Mouse (Mus musculus) spleen, adult 2 months (tissue): ENCODE measurements around the gene Grin2c.

Experiments used
- CTCF ChIP-seq: fragments of 200-500 bp; IDR thresholded peaks from 2 replicates; pipeline ENCODE4 v1.5.1; 2011; ENCODE audit warnings: mild to moderate bottlenecking, inconsistent platforms; ENCODE audit not compliant: insufficient read depth, insufficient read length, insufficient replicate concordance; ENCODE audit errors: extremely low read depth
- POLR2A ChIP-seq: fragments of 200-500 bp; IDR thresholded peaks from 2 replicates; pipeline ENCODE4 v1.6.1; 2011; ENCODE audit warnings: low read depth, low read length, inconsistent platforms

DNA sequence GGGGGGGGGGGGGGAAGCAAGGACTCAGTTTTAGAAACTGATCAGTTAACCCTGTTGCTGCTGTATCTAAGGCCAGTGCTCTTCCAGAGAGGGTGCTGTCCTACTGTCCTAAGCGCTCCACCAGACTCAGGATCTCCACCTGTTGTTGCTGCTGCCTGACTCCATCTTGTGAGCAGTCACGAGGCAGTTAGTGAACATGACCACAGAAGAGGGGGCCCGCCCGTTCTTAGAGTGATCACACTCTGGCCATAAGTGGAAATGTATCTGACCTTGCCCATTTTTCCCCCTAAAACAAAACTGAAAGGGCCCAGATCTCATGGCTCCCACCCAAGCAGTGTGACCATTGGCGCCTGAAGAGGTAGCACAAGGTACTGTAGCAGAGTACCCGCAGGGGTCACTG is 19.1 kb downstream of the Grin2c start:
- TF ChIP-seq CTCF (no peak), POLR2A (no peak)
